Mouse (Mus musculus): ENCODE measurements around the gene Ier5l. TPM values are rescaled to one million over a fixed set of nuclear protein-coding genes. Genes with fewer than 3 reads are reported as not detected.

Ier5l gene
- polyA plus RNA-seq, 1 experiment from 2014 or later = 0.96 TPM

- ATAC-seq (ENCODE audit: extremely low read depth, insufficient number of reproducible peaks, low FRiP score, low TSS enrichment) = no peak
- 56% methylated on average over 1 of the region's 1 CpGs for WGBS
Measured at GRCm38 (mm10) chr2:30478526-30478925, 4.5 kb upstream of the Ier5l start.

DNA sequence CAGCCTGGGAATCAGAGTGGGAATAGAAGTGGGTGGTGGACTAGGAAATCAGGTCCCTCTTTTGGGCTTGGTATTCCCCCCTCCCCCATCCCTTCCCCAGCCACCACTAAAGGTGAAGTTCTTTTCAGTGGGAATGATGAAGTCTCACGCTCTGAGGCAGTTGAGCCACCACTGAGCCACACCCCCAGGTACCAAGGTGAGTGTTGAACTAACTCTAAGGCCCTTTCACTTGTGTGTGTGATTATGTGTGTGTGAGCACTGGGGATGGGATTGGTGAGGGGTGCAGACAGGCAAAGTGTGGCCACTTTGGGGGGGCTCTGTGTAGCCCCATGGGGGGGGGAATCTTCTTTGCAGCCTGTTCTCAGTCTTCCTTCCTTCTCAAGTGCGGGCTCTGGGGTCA is 2.2 kb upstream of the Ier5l start:
- ATAC-seq (ENCODE audit: extremely low read depth, insufficient number of reproducible peaks, low FRiP score, low TSS enrichment) = no peak
- H3K36me3 ChIP-seq = no peaks in the 10 kb centered on the region
- H3K4me3 ChIP-seq = no peak overlapping the region
- WGBS = 62% methylated on average over 2 of the region's 2 CpGs
- no peak overlapping the region for H3K27ac ChIP-seq (replicated peaks)
- H3K9ac ChIP-seq = no peak overlapping the region
- H3K4me1 ChIP-seq = peaks cover 13% of the 10 kb centered on the region
- no peaks in the 10 kb centered on the region for H3K9me3 ChIP-seq
- peaks cover 21% of the 10 kb centered on the region for H3K27me3 ChIP-seq (replicated peaks)
- no peak overlapping the region for H3K4me2 ChIP-seq

More at GRCm38 (mm10) chr2:30478526-30478925, 4.5 kb upstream of the Ier5l start:
- no peaks in the 10 kb centered on the region for H3K36me3 ChIP-seq
- no peak overlapping the region for H3K9ac ChIP-seq
- H3K4me3 ChIP-seq = no peak overlapping the region
- no peak overlapping the region for H3K27ac ChIP-seq (replicated peaks)
- no peak overlapping the region for H3K4me2 ChIP-seq
- H3K4me1 ChIP-seq = peaks cover 9% of the 10 kb centered on the region
- peaks cover 21% of the 10 kb centered on the region for H3K27me3 ChIP-seq (replicated peaks)
- H3K9me3 ChIP-seq = no peaks in the 10 kb centered on the region

GRCm38 (mm10) chr2:30475457-30475856 is 1.4 kb upstream of the Ier5l start:
- no peaks in the 10 kb centered on the region for H3K36me3 ChIP-seq
- no peak for ATAC-seq (ENCODE audit: extremely low read depth, insufficient number of reproducible peaks, low FRiP score, low TSS enrichment)
- no peak overlapping the region for H3K27ac ChIP-seq (replicated peaks)
- H3K4me3 ChIP-seq = no peak overlapping the region
- H3K4me1 ChIP-seq = peaks cover 21% of the 10 kb centered on the region
- no peaks in the 10 kb centered on the region for H3K9me3 ChIP-seq
- no peak overlapping the region for H3K9ac ChIP-seq
- H3K4me2 ChIP-seq = no peak overlapping the region
- 77% methylated on average over 7 of the region's 7 CpGs for WGBS
- H3K27me3 ChIP-seq (replicated peaks) = peaks cover 21% of the 10 kb centered on the region

GRCm38 (mm10) chr2:30474776-30475175 is 757 bp upstream of the Ier5l start:
- peak overlapping the region; percentile 75 for H3K9ac ChIP-seq

GRCm38 (mm10) chr2:30473431-30474031 is 488 bp downstream of the Ier5l start:
- Histone ChIP-seq H3K4me2 (peak overlapping the region; percentile 88), H3K27me3 (replicated peaks) (peaks cover 21% of the 10 kb centered on the region), H3K4me1 (peaks cover 33% of the 10 kb centered on the region), H3K9me3 (no peaks in the 10 kb centered on the region), H3K27ac (replicated peaks) (peak overlapping the region; percentile 94), H3K36me3 (no peaks in the 10 kb centered on the region), H3K9ac (peak overlapping the region; percentile 99), H3K4me3 (peak overlapping the region; percentile 84)
- WGBS = under 1% methylated on average over 55 of the region's 80 CpGs
- ATAC-seq (ENCODE audit: extremely low read depth, insufficient number of reproducible peaks, low FRiP score, low TSS enrichment) = no peak

More at GRCm38 (mm10) chr2:30474776-30475175, 757 bp upstream of the Ier5l start:
- Histone ChIP-seq H3K4me1 (peaks cover 22% of the 10 kb centered on the region), H3K27ac (replicated peaks) (no peak overlapping the region), H3K36me3 (no peaks in the 10 kb centered on the region), H3K4me2 (peak overlapping the region; percentile 88), H3K9me3 (no peaks in the 10 kb centered on the region), H3K4me3 (peak overlapping the region; percentile 84), H3K27me3 (replicated peaks) (peaks cover 21% of the 10 kb centered on the region)
- ATAC-seq (ENCODE audit: extremely low read depth, insufficient number of reproducible peaks, low FRiP score, low TSS enrichment) = no peak
- WGBS = 34% methylated on average over 4 of the region's 4 CpGs

DNA sequence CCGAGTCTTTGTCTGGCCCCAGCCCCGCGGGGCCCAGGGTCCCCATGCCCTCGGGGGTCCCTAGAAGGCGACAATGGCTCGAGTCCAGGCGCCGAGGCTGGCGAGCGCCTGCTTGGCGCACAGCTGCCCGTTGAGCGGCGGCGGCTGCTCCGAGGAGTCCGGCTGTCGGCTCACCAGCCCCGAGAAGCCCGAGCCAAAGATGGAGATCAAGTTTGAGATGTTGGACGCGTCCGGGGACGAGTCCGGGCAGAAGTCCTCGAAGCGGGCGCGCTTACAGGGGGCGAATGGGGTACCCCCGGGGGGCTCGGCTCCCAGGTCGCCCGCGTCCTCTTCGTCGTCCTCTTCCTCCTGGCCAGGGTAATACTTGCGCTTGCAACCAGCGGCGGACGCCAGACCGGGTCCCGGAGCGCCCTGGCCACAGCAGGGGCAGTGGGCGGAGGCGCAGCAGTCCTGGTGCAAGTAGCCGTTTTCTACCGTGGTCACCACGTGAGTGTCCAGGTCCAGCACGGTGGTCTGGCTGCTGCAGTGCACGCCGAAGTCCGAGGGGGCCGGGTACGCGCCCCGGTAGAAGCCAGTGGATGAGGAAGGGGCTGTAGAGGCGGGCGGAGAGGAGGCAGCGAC is 1.2 kb downstream of the Ier5l start:
- Histone ChIP-seq H3K27ac (replicated peaks) (peak overlapping the region; percentile 94), H3K27me3 (replicated peaks) (peaks cover 21% of the 10 kb centered on the region), H3K36me3 (no peaks in the 10 kb centered on the region), H3K9me3 (no peaks in the 10 kb centered on the region), H3K4me2 (peak overlapping the region; percentile 88), H3K4me1 (peaks cover 40% of the 10 kb centered on the region), H3K9ac (peak overlapping the region; percentile 99), H3K4me3 (peak overlapping the region; percentile 84)
- ATAC-seq (ENCODE audit: extremely low read depth, insufficient number of reproducible peaks, low FRiP score, low TSS enrichment) = no peak
- under 1% methylated on average over 59 of the region's 60 CpGs for WGBS

- ATAC-seq (ENCODE audit: extremely low read depth, insufficient number of reproducible peaks, low FRiP score, low TSS enrichment) = 0 out of 2 replicates have a peak, but pooled peaks have one; percentile 22
- H3K36me3 ChIP-seq = no peaks in the 10 kb centered on the region
- under 1% methylated on average over 48 of the region's 51 CpGs for WGBS
- H3K9me3 ChIP-seq = no peaks in the 10 kb centered on the region
- H3K27ac ChIP-seq (replicated peaks) = peak overlapping the region; percentile 94
- H3K9ac ChIP-seq = peak overlapping the region; percentile 99
- peaks cover 48% of the 10 kb centered on the region for H3K4me1 ChIP-seq
- peak overlapping the region; percentile 88 for H3K4me2 ChIP-seq
- H3K4me3 ChIP-seq = peak overlapping the region; percentile 84
- H3K27me3 ChIP-seq (replicated peaks) = peaks cover 21% of the 10 kb centered on the region
Measured at GRCm38 (mm10) chr2:30471795-30472720, 2.0 kb downstream of the Ier5l start.

DNA sequence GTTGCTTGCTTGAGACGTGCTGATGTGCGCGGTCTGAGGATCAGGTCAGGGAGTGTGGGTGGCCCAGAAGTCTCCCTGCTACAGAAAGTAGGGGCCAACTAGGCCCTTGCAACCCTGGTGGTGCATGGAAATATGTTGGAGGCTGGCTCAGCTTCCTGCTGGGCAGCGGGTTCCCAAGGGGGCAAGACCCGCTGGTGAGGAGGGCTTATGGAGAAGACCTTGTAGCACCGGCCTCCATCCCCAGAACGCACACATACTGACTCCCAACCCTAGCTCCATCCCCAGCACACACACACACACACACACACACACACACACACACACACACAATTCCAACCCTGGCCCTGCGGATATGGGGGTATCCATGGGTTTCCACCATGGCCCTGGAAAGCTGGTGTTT is 3.0 kb downstream of the Ier5l start:
- Histone ChIP-seq H3K4me1 (peaks cover 55% of the 10 kb centered on the region), H3K9me3 (no peaks in the 10 kb centered on the region), H3K4me3 (peak overlapping the region; percentile 84), H3K4me2 (peak overlapping the region; percentile 88), H3K9ac (peak overlapping the region; percentile 99), H3K27me3 (replicated peaks) (peaks cover 17% of the 10 kb centered on the region), H3K27ac (replicated peaks) (peak overlapping the region; percentile 94), H3K36me3 (no peaks in the 10 kb centered on the region)
- no peak for ATAC-seq (ENCODE audit: extremely low read depth, insufficient number of reproducible peaks, low FRiP score, low TSS enrichment)
- 12% methylated on average over 8 of the region's 8 CpGs for WGBS

DNA sequence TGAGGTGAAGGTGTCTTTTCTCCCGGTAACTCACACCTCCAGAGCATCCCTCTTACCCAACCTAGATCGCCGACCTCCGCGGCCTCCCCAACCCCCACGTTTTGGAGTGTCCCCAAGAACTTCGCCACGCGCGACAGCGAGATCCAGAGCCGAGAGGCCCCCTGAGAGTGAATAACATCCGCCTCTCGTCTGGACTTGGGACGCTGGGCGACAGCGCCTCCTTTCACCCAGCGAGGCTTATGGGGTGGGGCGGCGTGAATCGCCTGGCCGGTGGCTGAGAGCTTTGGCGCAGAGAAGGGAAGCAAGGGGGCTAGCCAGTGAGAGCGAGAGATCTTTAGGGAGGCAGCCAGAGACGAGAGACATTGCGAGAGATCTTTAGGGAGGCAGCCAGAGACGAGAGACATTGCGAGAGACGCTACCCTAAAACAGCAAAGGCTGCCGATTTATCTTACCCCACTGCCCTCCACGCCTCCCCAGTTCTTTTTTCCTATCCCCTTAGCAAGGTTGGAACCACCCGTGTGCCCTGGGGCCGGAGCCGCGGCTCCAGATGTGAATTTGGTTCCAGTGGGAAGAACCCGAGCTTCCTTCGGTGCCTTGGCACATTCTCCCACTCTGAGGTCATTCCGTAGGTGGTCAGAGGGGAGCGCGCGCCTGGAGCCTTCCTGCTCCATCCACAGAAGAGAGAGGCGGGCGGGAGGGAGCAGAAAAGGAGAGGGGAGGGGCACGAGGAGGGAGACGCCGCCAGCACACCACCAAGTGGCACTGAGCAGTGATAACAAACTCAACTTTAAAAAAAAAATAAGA is 3.7 kb downstream of the Ier5l start:
- H3K4me2 ChIP-seq = peak overlapping the region; percentile 88
- no peak for ATAC-seq (ENCODE audit: extremely low read depth, insufficient number of reproducible peaks, low FRiP score, low TSS enrichment)
- peaks cover 10% of the 10 kb centered on the region for H3K27me3 ChIP-seq (replicated peaks)
- under 1% methylated on average over 46 of the region's 46 CpGs for WGBS
- H3K9ac ChIP-seq = peak overlapping the region; percentile 99
- H3K36me3 ChIP-seq = no peaks in the 10 kb centered on the region
- peaks cover 55% of the 10 kb centered on the region for H3K4me1 ChIP-seq
- H3K4me3 ChIP-seq = peak overlapping the region; percentile 84
- peak overlapping the region; percentile 94 for H3K27ac ChIP-seq (replicated peaks)
- no peaks in the 10 kb centered on the region for H3K9me3 ChIP-seq

DNA sequence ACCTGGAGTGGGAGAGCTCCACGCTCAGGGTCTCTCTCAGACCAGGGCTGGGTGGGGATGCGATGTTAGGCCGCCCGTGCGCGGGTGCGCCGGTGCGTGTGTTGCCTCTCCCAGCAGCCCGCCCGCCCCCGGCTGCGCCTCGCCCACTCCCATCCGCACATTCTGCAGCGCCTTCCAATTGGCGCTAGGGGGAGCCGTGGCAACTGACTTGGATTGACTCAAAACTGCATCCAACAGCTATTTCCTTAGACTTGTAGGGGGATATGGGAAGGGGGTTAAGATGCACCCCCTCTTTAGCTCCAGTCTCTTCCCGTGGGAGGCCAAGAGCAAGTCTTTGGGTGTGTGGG is 4.2 kb downstream of the Ier5l start:
- no peaks in the 10 kb centered on the region for H3K9me3 ChIP-seq
- peaks cover 4% of the 10 kb centered on the region; the same call in 1 of the 2 replicates for H3K27me3 ChIP-seq (replicated peaks)
- peak overlapping the region; percentile 99 for H3K9ac ChIP-seq
- H3K4me3 ChIP-seq = peak overlapping the region; percentile 84
- 0% methylated on average over 19 of the region's 19 CpGs for whole genome bisulfite sequencing
- H3K4me2 ChIP-seq = peak overlapping the region; percentile 88
- peak overlapping the region; percentile 94 for H3K27ac ChIP-seq (replicated peaks)
- ATAC-seq (ENCODE audit: extremely low read depth, insufficient number of reproducible peaks, low FRiP score, low TSS enrichment) = no peak
- no peaks in the 10 kb centered on the region for H3K36me3 ChIP-seq
- peaks cover 55% of the 10 kb centered on the region for H3K4me1 ChIP-seq

Measured in heart, embryonic 13.5 days (tissue).